Comparison of ENCODE assay signal across 18 mouse cellular contexts in genomic region chr4:102769070-102769469, GRCm38 (mm10).
"Had no signal": no experiment of that assay in that cellular context is flagged by ENCODE, and none has a peak within 500 bp of the region (broad histone marks: within the 10 kb centered on the region; RNA-seq: fewer than 3 reads in every experiment).

No protein-coding gene starts in this region.

- DNase-seq: gastrocnemius, adult 2 months; gastrocnemius, postnatal 10 days; gastrocnemius, postnatal 25 days; heart, adult 2 months; heart, postnatal 14 days; heart, postnatal 4 days; kidney, adult 18-20 months; kidney, adult 8-10 months; kidney, postnatal 10 days; kidney, postnatal 36 days; layer of hippocampus, adult 9-11 months; layer of hippocampus, postnatal 36 days; left cerebral cortex, postnatal 4 days had no signal

- ATAC-seq: hindbrain, embryonic 16.5 days; inflammation-experienced regulatory T-cells, adult 6 months; intestine, embryonic 15.5 days; intestine, postnatal 0 days; liver, embryonic 12.5 days had no signal
